Mouse (Mus musculus) intestine, postnatal 0 days (tissue): ENCODE measurements at regions not wholly inside any gene's neighbourhood (a gene's known extent, or its start where the extent isn't known, plus 50 kb on each side); places are given as distances from the start of the nearest gene placed in this dataset.

Experiments used
- ATAC-seq: fragments of 200-750 bp; cut with Nextera tagmentation; 2 replicates; pipeline ENCODE4 v1.8.0; 2017; ENCODE audit warnings: mild to moderate bottlenecking, moderate TSS enrichment, moderate library complexity
- H3K27ac ChIP-seq: fragments of 300-500 bp; sonication (generic); 2 replicates; pipeline ENCODE4 v1.5.1; 2014; ENCODE audit warnings: mild to moderate bottlenecking, low read depth, low read length, moderate library complexity
- H3K27me3 ChIP-seq: fragments of 300-500 bp; sonication (generic); replicated peaks from 2 replicates; pipeline ENCODE4 v1.6.1; 2014; ENCODE audit warnings: low read length, mixed read lengths; ENCODE audit not compliant: control insufficient read depth, insufficient read depth
- H3K36me3 ChIP-seq: fragments of 300-500 bp; sonication (generic); 2 replicates; pipeline ENCODE4 v1.6.1; 2014; ENCODE audit warnings: mild to moderate bottlenecking, moderate library complexity; ENCODE audit not compliant: control insufficient read depth, insufficient read depth
- H3K4me1 ChIP-seq: fragments of 300-500 bp; sonication (generic); replicated peaks from 2 replicates; pipeline ENCODE4 v1.6.1; 2014; ENCODE audit warnings: antibody characterized with exemption, low read length, mixed read lengths; ENCODE audit not compliant: control insufficient read depth, insufficient read depth
- H3K4me2 ChIP-seq: fragments of 300-500 bp; sonication (generic); replicated peaks from 2 replicates; pipeline ENCODE4 v1.6.1; 2014; ENCODE audit warnings: low read depth, mild to moderate bottlenecking, moderate library complexity
- H3K4me3 ChIP-seq: fragments of 300-500 bp; sonication (generic); 2 replicates; pipeline ENCODE4 v1.5.1; 2014; ENCODE audit warnings: low read depth, low read length
- H3K9ac ChIP-seq: fragments of 300-500 bp; sonication (generic); 2 replicates; pipeline ENCODE4 v1.6.1; 2014; ENCODE audit warnings: mild to moderate bottlenecking, low read depth, low read length
- H3K9me3 ChIP-seq: fragments of 300-500 bp; sonication (generic); 2 replicates; pipeline ENCODE4 v1.6.1; 2016; ENCODE audit warnings: mixed run types; ENCODE audit not compliant: control insufficient read depth
- CTCF ChIP-seq: sonication (generic); IDR thresholded peaks from 2 replicates; pipeline ENCODE4 v1.5.1; 2016; ENCODE audit warnings: low read depth, mild to moderate bottlenecking, control low read depth, antibody characterized with exemption, moderate library complexity
- WGBS: fragments of 180-500 bp; shearing (Covaris S2); extraction: QIAGEN DNeasy Blood & Tissue Kit; methylation state at CpG from one replicate; pipeline ENCODE4 v1.1.7; 2014; 5-methylcytosine and 5-hydroxymethylcytosine counted together

GRCm38 (mm10) chr8:11107435-11107834 is 99.2 kb upstream of the Irs2 start:
- Histone ChIP-seq H3K27ac (no peak overlapping the region), H3K4me1 (no peaks in the 10 kb centered on the region), H3K4me2 (no peak overlapping the region), H3K27me3 (no peaks in the 10 kb centered on the region), H3K36me3 (no peaks in the 10 kb centered on the region), H3K4me3 (no peak overlapping the region), H3K9me3 (no peaks in the 10 kb centered on the region), H3K9ac (no peak overlapping the region)
- TF ChIP-seq CTCF: no peak
- 90% methylated on average over 1 of the region's 1 CpGs for WGBS
- ATAC-seq: no peak

GRCm38 (mm10) chr8:11107021-11107420 is 98.8 kb upstream of the Irs2 start:
- TF ChIP-seq CTCF: no peak
- ATAC-seq: no peak
- 80% methylated on average over 5 of the region's 5 CpGs for WGBS
- no peaks in the 10 kb centered on the region for H3K27me3 ChIP-seq
- no peaks in the 10 kb centered on the region for H3K9me3 ChIP-seq
- H3K9ac ChIP-seq: no peak overlapping the region
- no peaks in the 10 kb centered on the region for H3K36me3 ChIP-seq
- H3K4me3 ChIP-seq: no peak overlapping the region
- H3K4me2 ChIP-seq: no peak overlapping the region
- H3K4me1 ChIP-seq: no peaks in the 10 kb centered on the region
- no peak overlapping the region for H3K27ac ChIP-seq

DNA sequence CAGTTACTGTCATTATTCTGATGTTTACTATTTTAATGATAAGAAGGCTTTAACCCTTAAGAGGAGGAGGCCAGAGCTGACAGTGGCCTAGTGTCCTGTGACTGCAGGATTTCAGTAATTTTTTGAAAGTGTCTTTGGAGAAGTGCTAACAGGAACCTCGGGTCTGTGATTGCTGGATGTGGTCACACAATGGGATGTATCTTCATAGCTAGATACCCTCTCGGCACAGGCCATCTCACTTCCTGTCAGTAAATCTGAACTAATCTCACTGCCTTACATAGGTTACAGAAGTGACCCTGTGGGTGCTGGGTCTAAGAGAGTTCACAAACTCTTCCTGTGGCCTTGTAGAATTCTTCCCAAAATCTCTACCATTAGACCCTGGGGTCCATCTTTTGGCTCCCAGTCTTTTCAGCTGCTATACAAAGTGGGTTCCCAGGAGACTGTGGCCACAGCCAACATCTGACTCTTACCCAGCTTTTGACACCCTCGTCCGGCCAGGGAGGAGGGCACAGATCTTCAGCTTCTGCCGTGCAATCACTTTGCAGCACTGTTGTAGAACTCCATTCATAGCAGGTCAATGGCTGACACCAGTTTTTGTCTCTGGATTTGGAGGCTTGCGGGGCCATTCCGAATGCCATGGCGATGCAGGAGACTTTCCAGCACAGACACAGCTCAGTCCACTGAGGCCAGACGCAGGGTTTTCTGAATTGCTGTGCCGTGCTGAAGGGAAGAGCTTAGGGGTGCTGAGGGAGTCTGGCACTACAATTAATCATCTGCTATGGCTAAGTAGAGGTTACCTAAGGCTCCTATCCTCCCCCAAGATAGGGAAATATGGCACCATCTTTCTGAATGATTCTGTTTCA is 95.7 kb upstream of the Irs2 start:
- Histone ChIP-seq H3K27me3 (no peaks in the 10 kb centered on the region), H3K9me3 (no peaks in the 10 kb centered on the region), H3K4me2 (no peak overlapping the region), H3K36me3 (no peaks in the 10 kb centered on the region), H3K4me1 (no peaks in the 10 kb centered on the region), H3K27ac (no peak overlapping the region), H3K9ac (no peak overlapping the region), H3K4me3 (no peak overlapping the region)
- TF ChIP-seq CTCF: no peak
- 83% methylated on average over 10 of the region's 10 CpGs for WGBS
- ATAC-seq: no peak

DNA sequence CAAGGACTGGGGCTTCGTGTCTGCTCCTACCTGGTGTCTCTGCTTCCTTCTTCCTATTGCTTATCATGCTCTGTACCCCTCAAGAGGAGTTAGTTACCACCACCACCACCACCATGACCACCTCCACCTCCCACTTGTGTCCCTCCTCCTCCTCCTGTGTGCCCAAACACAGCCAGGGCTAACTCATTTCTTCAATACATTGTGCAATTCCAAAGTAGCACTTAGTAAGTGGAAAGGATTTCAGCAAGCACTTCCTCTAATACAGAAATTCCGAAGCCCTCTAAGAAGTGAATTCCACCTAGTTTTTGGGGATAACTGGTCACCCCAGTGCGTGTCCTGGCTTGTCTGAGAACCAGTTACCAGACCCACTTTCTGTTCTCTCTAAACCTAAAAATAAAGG is 92.1 kb upstream of the Irs2 start:
- WGBS: 94% methylated on average over 3 of the region's 3 CpGs
- no peak for ATAC-seq
- TF ChIP-seq CTCF: no peak
- no peaks in the 10 kb centered on the region; the same call in 1 of the 2 replicates for H3K4me1 ChIP-seq
- H3K36me3 ChIP-seq: no peaks in the 10 kb centered on the region
- no peak overlapping the region for H3K4me2 ChIP-seq
- no peak overlapping the region for H3K9ac ChIP-seq
- H3K4me3 ChIP-seq: no peak overlapping the region
- H3K27me3 ChIP-seq: no peaks in the 10 kb centered on the region
- H3K27ac ChIP-seq: no peak overlapping the region
- H3K9me3 ChIP-seq: no peaks in the 10 kb centered on the region

DNA sequence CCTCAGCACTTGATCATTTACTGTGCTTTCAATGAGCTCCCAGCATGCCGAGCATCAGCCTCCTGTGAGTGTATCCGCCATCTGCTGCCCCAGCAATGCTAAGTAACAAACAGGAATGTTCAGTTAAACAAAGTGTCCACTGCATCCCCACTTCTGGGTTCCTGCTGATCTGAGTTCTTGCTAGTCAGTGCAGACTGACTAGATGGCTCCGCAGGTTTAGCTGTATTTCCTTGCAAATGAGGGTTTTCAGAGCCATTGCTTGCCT is 91.3 kb upstream of the Irs2 start:
- Histone ChIP-seq H3K9ac (no peak overlapping the region), H3K27me3 (no peaks in the 10 kb centered on the region), H3K4me2 (no peak overlapping the region), H3K9me3 (no peaks in the 10 kb centered on the region), H3K36me3 (no peaks in the 10 kb centered on the region), H3K4me1 (no peaks in the 10 kb centered on the region; the same call in 1 of the 2 replicates), H3K4me3 (no peak overlapping the region), H3K27ac (no peak overlapping the region)
- ATAC-seq: no peak
- TF ChIP-seq CTCF: no peak
- 81% methylated on average over 3 of the region's 3 CpGs for WGBS

- no peak overlapping the region for H3K4me3 ChIP-seq
- no peak overlapping the region for H3K27ac ChIP-seq
- H3K4me2 ChIP-seq: no peak overlapping the region
- no peak for TF ChIP-seq CTCF
- no peaks in the 10 kb centered on the region for H3K9me3 ChIP-seq
- H3K36me3 ChIP-seq: no peaks in the 10 kb centered on the region
- no peak for ATAC-seq
- 79% methylated on average over 11 of the region's 11 CpGs for WGBS
- H3K27me3 ChIP-seq: no peaks in the 10 kb centered on the region
- no peak overlapping the region for H3K9ac ChIP-seq
- no peaks in the 10 kb centered on the region; the same call in 1 of the 2 replicates for H3K4me1 ChIP-seq
These were observed 90.7 kb upstream of the Irs2 start for GRCm38 (mm10) chr8:11098790-11099590.
